Mouse (Mus musculus): Measurements from ENCODE around the gene Prm3.

DNA sequence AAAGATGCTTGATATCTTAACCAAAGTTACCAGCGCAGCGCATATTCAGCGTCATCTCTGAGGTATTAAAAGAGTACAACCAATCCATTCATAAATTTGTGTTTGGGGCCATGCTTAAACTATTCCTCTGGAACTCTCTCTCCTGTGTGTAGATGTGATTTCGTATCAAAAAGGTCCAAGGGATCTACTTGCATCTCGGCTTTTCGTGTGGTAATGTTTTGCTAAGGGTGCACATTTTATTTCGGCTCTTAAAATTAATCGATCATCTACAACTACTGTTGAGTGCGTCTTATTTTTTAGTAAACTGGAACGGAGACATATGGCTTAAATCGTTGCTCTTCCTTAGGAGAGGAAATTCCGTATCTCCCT lies 43.8 kb upstream of the Prm3 start:
- TF ChIP-seq POLR2A (IDR thresholded peaks at IDR 0.05; ENCODE audit: low read depth, low read length): no peak
- TF ChIP-seq CTCF (IDR thresholded peaks at IDR 0.05; ENCODE audit: borderline replicate concordance, insufficient read depth, low read length): no peak

Measured in embryonic fibroblast, embryonic 13.5 days (primary cell).